Mouse (Mus musculus) ES-Bruce4 (cell line): ENCODE results near the gene Ank2. TPM values are rescaled to one million over a fixed set of nuclear protein-coding genes. Genes with fewer than 3 reads are reported as not detected.
A peak's percentile ranks its signal among the peaks of the same experiment; 100 is the strongest.

Experiments used
- H3K27ac ChIP-seq: 2 replicates; pipeline ENCODE4 v1.5.1; 2012; ENCODE audit warnings: low read length, inconsistent platforms; ENCODE audit not compliant: insufficient read depth
- H3K27me3 ChIP-seq: 2 replicates; pipeline ENCODE4 v1.6.1; 2012; ENCODE audit warnings: mild to moderate bottlenecking, low read length, inconsistent platforms; ENCODE audit not compliant: control insufficient read depth, poor library complexity, insufficient read depth, severe bottlenecking
- H3K36me3 ChIP-seq: 2 replicates; pipeline ENCODE4 v1.6.1; 2012; ENCODE audit warnings: inconsistent platforms, mild to moderate bottlenecking, low read length, moderate library complexity; ENCODE audit not compliant: control insufficient read depth, poor library complexity, insufficient read depth, severe bottlenecking
- H3K4me1 ChIP-seq: one replicate; pipeline ENCODE4 v1.8.1; 2011; ENCODE audit warnings: low read length; ENCODE audit not compliant: control insufficient read depth, insufficient read depth
- H3K4me3 ChIP-seq: 2 replicates; pipeline ENCODE4 v1.5.1; 2011; ENCODE audit warnings: low read depth, mild to moderate bottlenecking, low read length
- H3K9ac ChIP-seq: 2 replicates; pipeline ENCODE4 v1.6.1; 2012; ENCODE audit warnings: low read depth, mild to moderate bottlenecking, inconsistent platforms; ENCODE audit not compliant: poor library complexity, severe bottlenecking
- H3K9me3 ChIP-seq: replicated peaks from 2 replicates; pipeline ENCODE4 v1.6.1; 2012; ENCODE audit warnings: mild to moderate bottlenecking, low read length, inconsistent platforms; ENCODE audit not compliant: control insufficient read depth, poor library complexity, insufficient read depth, severe bottlenecking
- CTCF ChIP-seq: IDR thresholded peaks from one replicate; pipeline ENCODE4 v1.8.1; 2011; ENCODE audit warnings: low read depth, low read length
- EP300 ChIP-seq: IDR thresholded peaks from 2 replicates; pipeline ENCODE4 v1.6.1; 2011; ENCODE audit warnings: low read depth, low read length; ENCODE audit not compliant: insufficient read depth
- POLR2A ChIP-seq: IDR thresholded peaks from one replicate; pipeline ENCODE4 v1.8.1; 2011; ENCODE audit warnings: low read length; ENCODE audit not compliant: insufficient read depth
- polyA plus RNA-seq: library from polyadenylated mRNA; stranded (reverse); fragments of >200 nt; gene quantifications from 2 replicates; pipeline ENCODE4 v1.2.4, GENCODE M21; 2011; ENCODE audit warnings: low read depth; ENCODE audit not compliant: missing spikeins, insufficient read depth, insufficient read length

Gene Ank2
- polyA plus RNA-seq, 1 experiment: 29.9 TPM

DNA sequence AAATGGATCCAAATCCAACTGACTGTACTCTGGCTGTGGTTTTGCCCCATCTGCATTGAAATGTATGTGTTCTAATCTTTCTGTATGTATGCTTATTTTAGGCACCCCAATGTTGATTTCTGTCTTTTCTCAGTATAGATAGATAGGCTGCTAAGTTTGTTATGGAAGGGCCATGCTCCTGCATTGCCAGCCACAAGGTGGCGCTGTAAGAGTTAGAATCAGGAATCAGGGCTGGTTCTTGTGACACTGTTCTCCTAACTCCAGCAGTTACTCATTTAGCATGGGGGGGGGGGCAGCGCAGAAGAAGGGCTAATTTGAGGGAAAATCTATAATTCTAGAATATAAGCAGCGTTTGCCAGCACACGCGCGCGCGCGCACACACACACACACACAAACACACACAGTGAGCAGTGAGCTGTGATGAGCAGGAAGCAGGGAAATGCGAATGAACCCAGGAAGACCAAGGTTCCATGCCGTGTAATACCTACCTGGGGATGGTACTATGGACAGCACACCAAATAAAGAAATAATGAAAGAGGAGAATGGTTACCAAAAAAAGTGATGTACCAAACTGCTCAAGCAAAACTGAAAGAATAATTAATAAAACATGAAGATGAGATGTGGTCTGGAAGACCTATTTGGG is 520.3 kb downstream of the Ank2 start:
- H3K27ac ChIP-seq: no peak overlapping the region
- TF ChIP-seq POLR2A: no peak
- TF ChIP-seq EP300: no peak
- peak; percentile 64 for TF ChIP-seq CTCF
- no peaks in the 10 kb centered on the region for H3K27me3 ChIP-seq
- no peak overlapping the region for H3K9ac ChIP-seq
- no peak overlapping the region for H3K4me3 ChIP-seq
- no peaks in the 10 kb centered on the region for H3K9me3 ChIP-seq
- H3K4me1 ChIP-seq: no peaks in the 10 kb centered on the region
- H3K36me3 ChIP-seq: no peaks in the 10 kb centered on the region

DNA sequence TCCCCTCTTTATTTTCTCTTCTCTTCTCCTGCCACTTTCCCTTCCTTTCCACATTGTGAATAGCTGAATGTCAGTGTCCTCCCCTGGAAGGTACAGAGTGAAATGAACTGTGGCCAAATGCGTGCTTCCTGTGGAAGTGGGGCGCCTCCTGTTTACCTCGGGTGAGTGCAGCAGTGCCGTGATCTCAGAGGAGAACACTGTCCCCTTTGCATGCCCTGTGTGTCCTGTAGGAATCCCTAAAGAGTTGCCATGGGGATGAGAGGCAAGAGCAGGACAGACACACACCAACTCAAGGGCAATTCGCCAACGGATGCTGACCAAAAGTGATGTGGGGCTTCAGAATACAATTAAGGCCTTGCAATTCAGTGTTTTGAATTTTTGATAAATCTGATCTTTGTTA is 521.8 kb downstream of the Ank2 start:
- Histone ChIP-seq H3K27ac (no peak overlapping the region), H3K9me3 (no peaks in the 10 kb centered on the region), H3K9ac (no peak overlapping the region), H3K27me3 (no peaks in the 10 kb centered on the region), H3K4me1 (no peaks in the 10 kb centered on the region), H3K4me3 (no peak overlapping the region), H3K36me3 (no peaks in the 10 kb centered on the region)
- TF ChIP-seq POLR2A: no peak
- no peak for TF ChIP-seq EP300
- TF ChIP-seq CTCF: no peak

DNA sequence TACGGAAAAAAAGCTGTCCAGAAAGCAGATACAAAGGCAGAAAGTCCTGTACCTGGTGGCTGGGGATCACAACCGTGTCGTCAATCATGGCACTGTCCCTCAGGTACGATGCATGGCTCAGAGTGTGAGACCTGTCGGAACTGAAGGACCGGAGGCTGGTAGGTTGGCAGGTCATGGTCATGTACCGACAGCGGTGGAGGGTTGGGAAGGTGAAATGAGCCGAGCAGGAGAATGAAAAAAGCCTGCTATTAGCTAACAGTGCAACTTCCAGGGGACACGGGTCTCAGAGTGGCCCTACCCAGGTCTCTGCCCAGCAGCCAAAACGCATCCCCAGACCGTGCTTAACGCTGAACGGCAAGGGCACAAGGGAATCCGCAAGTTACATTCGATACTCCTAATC is 522.4 kb downstream of the Ank2 start:
- no peak overlapping the region for H3K4me3 ChIP-seq

DNA sequence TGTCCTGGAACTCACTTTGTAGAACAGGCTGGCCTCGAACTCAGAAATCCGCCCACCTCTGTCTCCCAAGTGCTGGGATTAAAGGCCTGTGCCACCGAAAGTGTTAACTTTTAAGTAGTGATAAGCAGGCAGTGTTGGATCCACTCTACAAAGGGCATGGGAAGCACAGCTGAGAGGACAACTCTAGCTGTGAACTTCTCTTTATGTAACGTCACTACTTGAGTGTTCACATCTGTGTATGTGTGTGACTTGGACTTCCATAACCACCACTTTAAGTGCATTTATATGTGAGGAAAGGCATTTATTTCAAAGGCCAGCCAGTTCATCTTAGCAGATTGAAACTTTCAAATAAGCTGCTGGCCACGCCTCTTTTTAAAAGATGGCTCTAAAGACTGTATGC is 523.7 kb downstream of the Ank2 start:
- TF ChIP-seq EP300 (no peak), POLR2A (no peak), CTCF (no peak)
- no peak overlapping the region for H3K9ac ChIP-seq
- no peaks in the 10 kb centered on the region for H3K27me3 ChIP-seq
- H3K4me1 ChIP-seq: no peaks in the 10 kb centered on the region
- no peaks in the 10 kb centered on the region for H3K36me3 ChIP-seq
- H3K4me3 ChIP-seq: no peak overlapping the region
- no peak overlapping the region for H3K27ac ChIP-seq
- H3K9me3 ChIP-seq: no peaks in the 10 kb centered on the region

More for the DNA sequence above, 522.4 kb downstream of the Ank2 start:
- no peak overlapping the region for H3K27ac ChIP-seq
- TF ChIP-seq CTCF: no peak
- no peak for TF ChIP-seq EP300
- no peak for TF ChIP-seq POLR2A
- no peak overlapping the region for H3K9ac ChIP-seq
- H3K4me1 ChIP-seq: no peaks in the 10 kb centered on the region
- no peaks in the 10 kb centered on the region for H3K27me3 ChIP-seq
- H3K9me3 ChIP-seq: no peaks in the 10 kb centered on the region
- no peaks in the 10 kb centered on the region for H3K36me3 ChIP-seq

- Histone ChIP-seq H3K9ac (no peak overlapping the region), H3K27me3 (no peaks in the 10 kb centered on the region), H3K9me3 (no peaks in the 10 kb centered on the region), H3K4me1 (no peaks in the 10 kb centered on the region), H3K36me3 (no peaks in the 10 kb centered on the region), H3K4me3 (no peak overlapping the region), H3K27ac (no peak overlapping the region)
- TF ChIP-seq CTCF (no peak), EP300 (no peak), POLR2A (no peak)
These were observed 525.6 kb downstream of the Ank2 start for GRCm38 (mm10) chr3:126973551-126973950.

DNA sequence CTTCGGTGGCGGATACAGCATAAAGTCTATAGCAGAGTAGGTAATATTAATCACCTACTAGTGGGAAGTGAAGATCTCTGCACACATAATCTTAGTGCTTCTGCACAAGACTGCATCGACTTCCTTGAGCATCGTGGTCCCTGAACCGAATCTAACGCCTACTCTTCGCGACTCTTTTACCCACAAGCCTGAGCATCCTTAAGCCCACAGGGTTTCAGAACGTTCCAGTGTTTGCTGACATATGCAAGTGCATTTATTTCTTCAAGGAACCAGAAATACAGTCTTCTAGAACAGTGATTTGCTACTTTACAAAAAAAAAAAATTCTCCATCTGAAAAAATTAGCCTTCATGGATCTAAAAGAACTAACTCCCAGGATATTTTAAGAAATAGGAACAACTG is 527.6 kb downstream of the Ank2 start:
- Histone ChIP-seq H3K9ac (no peak overlapping the region), H3K36me3 (no peaks in the 10 kb centered on the region), H3K4me1 (no peaks in the 10 kb centered on the region), H3K4me3 (no peak overlapping the region), H3K27me3 (no peaks in the 10 kb centered on the region), H3K9me3 (no peaks in the 10 kb centered on the region), H3K27ac (no peak overlapping the region)
- TF ChIP-seq EP300 (no peak), CTCF (no peak), POLR2A (no peak)
